Mouse (Mus musculus): ENCODE measurements around the gene A730049H05Rik.

Gene A730049H05Rik

GRCm38 (mm10) chr6:92831106-92831505 is 14.8 kb downstream of the A730049H05Rik start:
- no peak for DNase-seq

- no peak for DNase-seq
These were observed 25.7 kb downstream of the A730049H05Rik start for GRCm38 (mm10) chr6:92842000-92842399.

- DNase-seq, result no peak
These were observed 27.2 kb downstream of the A730049H05Rik start for GRCm38 (mm10) chr6:92843474-92843873.

- DNase-seq, result no peak
These were observed 29.6 kb downstream of the A730049H05Rik start for GRCm38 (mm10) chr6:92845898-92846297.

- no peak for DNase-seq
These were observed 30.3 kb downstream of the A730049H05Rik start for GRCm38 (mm10) chr6:92846614-92847013.

GRCm38 (mm10) chr6:92849208-92849607 is 32.9 kb downstream of the A730049H05Rik start:
- no peak for DNase-seq

- peak; percentile 54 for DNase-seq
These were observed 34.0 kb downstream of the A730049H05Rik start for GRCm38 (mm10) chr6:92850250-92850649.

GRCm38 (mm10) chr6:92854873-92855272 is 38.6 kb downstream of the A730049H05Rik start:
- no peak for DNase-seq

GRCm38 (mm10) chr6:92857761-92858160 is 41.5 kb downstream of the A730049H05Rik start:
- DNase-seq, result no peak

GRCm38 (mm10) chr6:92858721-92859510 is 42.6 kb downstream of the A730049H05Rik start:
- peak; percentile 68 for DNase-seq

- DNase-seq, result no peak
These were observed 44.1 kb downstream of the A730049H05Rik start for GRCm38 (mm10) chr6:92860285-92860912.

- DNase-seq, result no peak
These were observed 46.3 kb downstream of the A730049H05Rik start for GRCm38 (mm10) chr6:92862599-92862998.

- peak; percentile 34 for DNase-seq
These were observed 52.9 kb downstream of the A730049H05Rik start, which contains the start of gene Gm15737 for GRCm38 (mm10) chr6:92869089-92869581. Gene Gm15737 (plus strand): TSS chr6:92869357.

- DNase-seq, result no peak
These were observed 53.4 kb downstream of the A730049H05Rik start for GRCm38 (mm10) chr6:92869582-92870219.

- DNase-seq, result no peak
These were observed 55.5 kb downstream of the A730049H05Rik start for GRCm38 (mm10) chr6:92871813-92872212.

- no peak for DNase-seq
These were observed 56.5 kb downstream of the A730049H05Rik start for GRCm38 (mm10) chr6:92872766-92873165.

GRCm38 (mm10) chr6:92874854-92875253 is 58.6 kb downstream of the A730049H05Rik start:
- peak; percentile 37 for DNase-seq

- no peak for DNase-seq
These were observed 59.1 kb downstream of the A730049H05Rik start for GRCm38 (mm10) chr6:92875340-92875739.

- DNase-seq, result no peak
These were observed 59.8 kb downstream of the A730049H05Rik start for GRCm38 (mm10) chr6:92876121-92876520.

- no peak for DNase-seq
These were observed 61.0 kb downstream of the A730049H05Rik start for GRCm38 (mm10) chr6:92877236-92877635.

GRCm38 (mm10) chr6:92878771-92879170 is 62.5 kb downstream of the A730049H05Rik start:
- no peak for DNase-seq

- no peak for DNase-seq
These were observed 63.5 kb downstream of the A730049H05Rik start for GRCm38 (mm10) chr6:92879700-92880265.

GRCm38 (mm10) chr6:92882446-92882845 is 66.2 kb downstream of the A730049H05Rik start:
- no peak for DNase-seq
